Mouse (Mus musculus): ENCODE measurements around the gene Zfhx3.
A peak's percentile ranks its signal among the peaks of the same experiment; 100 is the strongest.

Zfhx3 gene

GRCm38 (mm10) chr8:108887256-108887615 lies 944.8 kb downstream of the Zfhx3 start:
- DNase-seq (ENCODE audit: low read depth, low spot score) = no peak

- no peak for DNase-seq (ENCODE audit: low read depth, low spot score)
Measured at GRCm38 (mm10) chr8:108887890-108888289, 945.4 kb downstream of the Zfhx3 start.

GRCm38 (mm10) chr8:108888924-108889323 lies 946.5 kb downstream of the Zfhx3 start:
- DNase-seq (ENCODE audit: low read depth, low spot score) = no peak

- no peak for DNase-seq (ENCODE audit: low read depth, low spot score)
Measured at GRCm38 (mm10) chr8:108889406-108889805, 947.0 kb downstream of the Zfhx3 start.

GRCm38 (mm10) chr8:108894287-108894686 lies 951.8 kb downstream of the Zfhx3 start:
- no peak for DNase-seq (ENCODE audit: low read depth, low spot score)

- no peak for DNase-seq (ENCODE audit: low read depth, low spot score)
Measured at GRCm38 (mm10) chr8:108896468-108897346, 954.3 kb downstream of the Zfhx3 start.

GRCm38 (mm10) chr8:108897347-108898100 lies 955.1 kb downstream of the Zfhx3 start:
- no peak for DNase-seq (ENCODE audit: low read depth, low spot score)

GRCm38 (mm10) chr8:108899251-108899771 lies 956.9 kb downstream of the Zfhx3 start:
- no peak for DNase-seq (ENCODE audit: low read depth, low spot score)

GRCm38 (mm10) chr8:108900541-108900940 lies 958.1 kb downstream of the Zfhx3 start:
- no peak for DNase-seq (ENCODE audit: low read depth, low spot score)

GRCm38 (mm10) chr8:108901208-108901607 lies 958.8 kb downstream of the Zfhx3 start:
- DNase-seq (ENCODE audit: low read depth, low spot score) = no peak

GRCm38 (mm10) chr8:108903550-108903949 lies 961.1 kb downstream of the Zfhx3 start:
- no peak for DNase-seq (ENCODE audit: low read depth, low spot score)

- no peak for DNase-seq (ENCODE audit: low read depth, low spot score)
Measured at GRCm38 (mm10) chr8:108904288-108904971, 962.0 kb downstream of the Zfhx3 start.

GRCm38 (mm10) chr8:108908066-108908465 lies 965.6 kb downstream of the Zfhx3 start:
- DNase-seq (ENCODE audit: low read depth, low spot score) = no peak

GRCm38 (mm10) chr8:108908540-108908939 lies 966.1 kb downstream of the Zfhx3 start:
- no peak for DNase-seq (ENCODE audit: low read depth, low spot score)

GRCm38 (mm10) chr8:108909035-108909434 lies 966.6 kb downstream of the Zfhx3 start:
- DNase-seq (ENCODE audit: low read depth, low spot score) = no peak

GRCm38 (mm10) chr8:108909455-108909854 lies 967.0 kb downstream of the Zfhx3 start:
- DNase-seq (ENCODE audit: low read depth, low spot score) = no peak

- DNase-seq (ENCODE audit: low read depth, low spot score) = no peak
Measured at GRCm38 (mm10) chr8:108910843-108911242, 968.4 kb downstream of the Zfhx3 start.

GRCm38 (mm10) chr8:108911511-108911910 lies 969.1 kb downstream of the Zfhx3 start:
- DNase-seq (ENCODE audit: low read depth, low spot score) = peak; percentile 66

GRCm38 (mm10) chr8:108912998-108913397 lies 970.6 kb downstream of the Zfhx3 start:
- DNase-seq (ENCODE audit: low read depth, low spot score) = no peak

- no peak for DNase-seq (ENCODE audit: low read depth, low spot score)
Measured at GRCm38 (mm10) chr8:108915425-108915824, 973.0 kb downstream of the Zfhx3 start.

GRCm38 (mm10) chr8:108915876-108916275 lies 973.4 kb downstream of the Zfhx3 start:
- no peak for DNase-seq (ENCODE audit: low read depth, low spot score)

- no peak for DNase-seq (ENCODE audit: low read depth, low spot score)
Measured at GRCm38 (mm10) chr8:108920151-108920550, 977.7 kb downstream of the Zfhx3 start.

All from WW6 (cell line).